8 mouse cellular contexts compared by ENCODE assay signal in the genomic region with DNA sequence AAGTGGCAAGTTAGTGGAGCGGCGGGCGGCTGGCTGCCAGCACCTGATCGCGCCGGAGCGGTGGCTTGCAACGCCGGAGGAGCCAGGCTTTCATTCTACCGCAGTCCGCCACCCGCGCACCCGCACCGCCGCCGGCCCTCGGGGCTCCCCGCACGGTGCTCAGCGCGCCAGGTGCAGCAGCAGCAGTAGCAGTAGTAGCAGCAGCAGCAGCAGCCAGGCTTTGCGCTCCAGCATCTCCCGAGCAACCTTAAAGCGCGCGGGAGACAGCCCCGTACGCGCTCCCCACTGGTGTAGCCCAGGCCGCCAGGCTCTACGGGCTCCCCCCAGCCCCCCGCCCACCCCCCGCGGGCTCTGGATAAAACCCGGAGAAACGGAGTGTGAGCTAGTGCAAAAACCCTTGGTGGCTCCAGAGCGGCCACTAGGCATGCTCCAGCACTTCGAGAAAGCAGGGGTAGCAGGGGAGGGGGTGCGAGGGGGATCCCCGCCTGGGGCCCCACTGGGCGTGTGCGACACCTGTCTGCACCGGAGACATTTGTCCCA. TPM values are rescaled to one million over a fixed set of nuclear protein-coding genes. Genes with fewer than 3 reads are reported as not detected.
DNase-seq lines count a peak whose midpoint lies in the region; ATAC-seq and TF ChIP-seq lines count a peak whose summit lies in the region.

No protein-coding gene starts in this region.

- TF ChIP-seq EP300 in heart, postnatal 0 days (IDR thresholded peaks at IDR 0.05; ENCODE audit: low read depth), result no peak

- peaks cover 31% of the 10 kb centered on the region for H3K27me3 ChIP-seq in heart, postnatal 0 days (ENCODE audit: control insufficient read depth, insufficient read depth, low read length)
- peaks cover 38% of the 10 kb centered on the region for H3K27me3 ChIP-seq in neural tube, embryonic 12.5 days (replicated peaks)

- no peak for TF ChIP-seq CTCF in heart, postnatal 0 days (IDR thresholded peaks at IDR 0.05; ENCODE audit: low read depth)

- no peak overlapping the region for H3K9ac ChIP-seq in heart, postnatal 0 days (replicated peaks; ENCODE audit: low read depth, low read length)
- peak overlapping the region; percentile 63 for H3K9ac ChIP-seq in neural tube, embryonic 12.5 days

- H3K36me3 ChIP-seq in heart, postnatal 0 days (replicated peaks; ENCODE audit: control insufficient read depth, insufficient read depth, low read length), result no peaks in the 10 kb centered on the region
- H3K36me3 ChIP-seq in neural tube, embryonic 12.5 days, result no peaks in the 10 kb centered on the region

- no peaks in the 10 kb centered on the region for H3K4me1 ChIP-seq in heart, postnatal 0 days (ENCODE audit: control insufficient read depth, insufficient read depth)
- H3K4me1 ChIP-seq in neural tube, embryonic 12.5 days, result peaks cover 10% of the 10 kb centered on the region

- whole genome bisulfite sequencing in heart, postnatal 0 days, result under 1% methylated on average over 34 of the region's 44 CpGs
- WGBS in neural tube, embryonic 12.5 days, result under 1% methylated on average over 44 of the region's 44 CpGs

- intact Hi-C loops in heart, postnatal 25 days (cut with DNase I), result no loop called here
- intact Hi-C loops in left cerebral cortex, postnatal 14 days (cut with DNase I), result loop anchor here (10.0 kb wide), 2 partner anchors 469 to 701 kb away; no protein-coding TSS in a partner anchor

- H3K27ac ChIP-seq in heart, postnatal 0 days (ENCODE audit: low read depth), result no peak overlapping the region
- no peak overlapping the region for H3K27ac ChIP-seq in neural tube, embryonic 12.5 days

- peak overlapping the region; percentile 43 for H3K4me3 ChIP-seq in heart, postnatal 0 days (ENCODE audit: low read depth, low read length)
- H3K4me3 ChIP-seq in neural tube, embryonic 12.5 days, result peak overlapping the region; percentile 56

- H3K9me3 ChIP-seq in heart, postnatal 0 days (replicated peaks; ENCODE audit: control insufficient read depth, low read length), result no peaks in the 10 kb centered on the region
- H3K9me3 ChIP-seq in neural tube, embryonic 12.5 days, result no peaks in the 10 kb centered on the region

- no peak for DNase-seq in heart, postnatal 0 days (ENCODE audit: low spot score)
- DNase-seq in heart, postnatal 25 days (ENCODE audit: low spot score), result no peak
- peak; percentile 67 to 69 for DNase-seq in cerebellum, postnatal 14 days
- DNase-seq in frontal cortex, postnatal 36 days (ENCODE audit: low spot score in 2 of 2), result peak; percentile 67 to 69
- DNase-seq in left cerebral cortex, postnatal 14 days (ENCODE audit: low spot score in 2 of 2), result peak; percentile 60 to 70
- no peak for DNase-seq in spleen, postnatal 14 days (ENCODE audit: low spot score in 2 of 2)

- peak overlapping the region; percentile 63 for H3K4me2 ChIP-seq in heart, postnatal 0 days (ENCODE audit: low read depth, low read length)
- H3K4me2 ChIP-seq in neural tube, embryonic 12.5 days (replicated peaks), result peak overlapping the region; percentile 93

- ATAC-seq in heart, postnatal 0 days (ENCODE audit: insufficient read depth, low read depth), result no peak
- peak; percentile 93 for ATAC-seq in neural tube, embryonic 12.5 days (ENCODE audit: low FRiP score, low read depth)
- ATAC-seq in megakaryocyte-erythroid progenitor cell, adult 5-6 weeks (replicated peaks; ENCODE audit: low FRiP score, low TSS enrichment, poor library complexity, severe bottlenecking), result no peak

RNA-seq across cellular contexts. Expression of gene Dpp10, which starts 0.5 kb away (rescaled TPM):
- not detected in 2 replicates for total RNA-seq in heart, postnatal 0 days (2014; rRNA removed; ENCODE audit: low replicate concordance)
- not detected in 2 replicates for polyA plus RNA-seq in heart, postnatal 0 days (2015; fragmentation: Nextera tagmentation; extraction: Ambion mirVana)
- not detected for total RNA-seq in heart, postnatal 25 days (2021)
- total RNA-seq in left cerebral cortex, postnatal 14 days (2021), result 100 to 1,000 TPM; 116 to 123 TPM
- polyA plus RNA-seq in neural tube, embryonic 12.5 days (2016; fragmentation: Nextera tagmentation; extraction: Ambion mirVana), result 3.4 and 3.8 TPM in 2 replicates
- not detected in 2 replicates for total RNA-seq in megakaryocyte-erythroid progenitor cell, adult 5-6 weeks (2014; fragmentation: Nextera tagmentation)
- not detected in 2 replicates for total RNA-seq in megakaryocyte-erythroid progenitor cell, adult 5-6 weeks (2017)

Comparison
In these comparisons a context has a peak if more than half of its experiments do, and no peak if none do; other contexts are left out.
1. DNase-seq: peak in cerebellum, postnatal 14 days (2 of 2), frontal cortex, postnatal 36 days (2 of 2) and left cerebral cortex, postnatal 14 days (2 of 2); none in heart, postnatal 0 days (single experiment), heart, postnatal 25 days (single experiment) and spleen, postnatal 14 days (0 of 2).
2. RNA of gene Dpp10, which starts 0.5 kb away (total RNA-seq): 116 to 123 TPM in left cerebral cortex, postnatal 14 days; not detected in heart, postnatal 0 days, not detected in heart, postnatal 25 days and not detected in megakaryocyte-erythroid progenitor cell, adult 5-6 weeks; every median in the first group is over 100 times any median in the second.